Mouse (Mus musculus) MEL (cell line): Measurements from ENCODE around the gene Zfp365. TPM values are rescaled to one million over a fixed set of nuclear protein-coding genes. Genes with fewer than 3 reads are reported as not detected.

Experiments used
- DNase-seq: peaks from one replicate; pipeline ENCODE4 v3.0.0; 2011; ENCODE audit warnings: low read depth, low spot score
- H3K27ac ChIP-seq: 2 replicates; pipeline ENCODE4 v1.5.1; 2012; ENCODE audit warnings: low read depth, mild to moderate bottlenecking, control low read depth, low read length, moderate library complexity; ENCODE audit not compliant: control insufficient read depth
- H3K27me3 ChIP-seq, 2 experiments: fragments of 150-350 bp in 1 of 2; sonication (generic) in 1 of 2; 2 replicates each; pipeline ENCODE4 v1.6.1; 2012; ENCODE audit warnings: low read length in 2 of 2, mild to moderate bottlenecking in 2 of 2, improper control_type of control experiment in 1 of 2, moderate library complexity in 1 of 2; ENCODE audit not compliant: insufficient read depth in 2 of 2, control insufficient read depth in 1 of 2
- H3K36me3 ChIP-seq, 2 experiments: 2 replicates each; pipeline ENCODE4 v1.6.1; 2012 to 2014; ENCODE audit warnings: low read length in 2 of 2, improper control_type of control experiment in 1 of 2, inconsistent platforms in 1 of 2, mild to moderate bottlenecking in 1 of 2; ENCODE audit not compliant: insufficient read depth in 2 of 2, control insufficient read depth in 1 of 2
- H3K4me1 ChIP-seq, 2 experiments: fragments of 150-350 bp in 1 of 2; sonication (generic) in 1 of 2; 2 replicates each; pipeline ENCODE4 v1.6.1; 2012; ENCODE audit warnings: low read length in 2 of 2, improper control_type of control experiment in 1 of 2, mild to moderate bottlenecking in 1 of 2; ENCODE audit not compliant: insufficient read depth in 2 of 2, control insufficient read depth in 1 of 2
- H3K4me3 ChIP-seq, 2 experiments: fragments of 150-350 bp in 1 of 2; sonication (generic) in 1 of 2; 2 replicates each; pipeline ENCODE4 v1.5.1; 2012; ENCODE audit warnings: low read depth in 2 of 2, low read length in 2 of 2, mild to moderate bottlenecking in 2 of 2, moderate library complexity in 2 of 2, control low read depth in 1 of 2, improper control_type of control experiment in 1 of 2; ENCODE audit not compliant: control insufficient read depth in 1 of 2, insufficient read depth in 1 of 2
- H3K79me2 ChIP-seq: 2 replicates; pipeline ENCODE4 v1.6.1; 2012; ENCODE audit warnings: mild to moderate bottlenecking, low read length, moderate library complexity; ENCODE audit not compliant: control insufficient read depth, poor library complexity, insufficient read depth
- H3K9ac ChIP-seq: 2 replicates; pipeline ENCODE4 v1.6.1; 2012; ENCODE audit warnings: low read depth, mild to moderate bottlenecking, control low read depth, low read length, moderate library complexity; ENCODE audit not compliant: control insufficient read depth, poor library complexity, severe bottlenecking
- H3K9me3 ChIP-seq: fragments of 150-350 bp; sonication (generic); replicated peaks from 2 replicates; pipeline ENCODE4 v1.6.1; 2012; ENCODE audit warnings: mild to moderate bottlenecking, low read length, improper control_type of control experiment, moderate library complexity; ENCODE audit not compliant: insufficient read depth
- CHD1 ChIP-seq: IDR thresholded peaks from 2 replicates; pipeline ENCODE4 v1.6.1; 2012; ENCODE audit warnings: low read depth, mild to moderate bottlenecking, inconsistent platforms, low read length, improper control_type of control experiment
- CTCF ChIP-seq, 3 experiments: IDR thresholded peaks in 2 of 3; conservative IDR thresholded peaks in 1 of 3; 2 replicates each; pipeline ENCODE4 v1.5.1; 2011 to 2012; ENCODE audit warnings: low read length in 3 of 3, low read depth in 2 of 3, mild to moderate bottlenecking in 2 of 3, improper control_type of control experiment in 1 of 3, inconsistent platforms in 1 of 3, mixed read lengths in 1 of 3, moderate library complexity in 1 of 3; ENCODE audit not compliant: control insufficient read depth in 1 of 3, insufficient read depth in 1 of 3, poor library complexity in 1 of 3, severe bottlenecking in 1 of 3
- E2F4 ChIP-seq: IDR thresholded peaks from 2 replicates; pipeline ENCODE4 v1.6.1; 2011; ENCODE audit warnings: low read depth, low read length, improper control_type of control experiment, borderline replicate concordance
- GABPA ChIP-seq: IDR thresholded peaks from 2 replicates; pipeline ENCODE4 v1.6.1; 2012; ENCODE audit warnings: low read depth, mild to moderate bottlenecking, inconsistent platforms, low read length, improper control_type of control experiment, moderate library complexity
- HCFC1 ChIP-seq: IDR thresholded peaks from 2 replicates; pipeline ENCODE4 v1.6.1; 2012; ENCODE audit warnings: low read depth, mild to moderate bottlenecking, inconsistent platforms, low read length, improper control_type of control experiment, moderate library complexity
- JUND ChIP-seq: IDR thresholded peaks from 2 replicates; pipeline ENCODE4 v1.6.1; 2011; ENCODE audit warnings: low read depth, mild to moderate bottlenecking, improper control_type of control experiment, low read length
- KAT2A ChIP-seq: conservative IDR thresholded peaks from 2 replicates; pipeline ENCODE4 v1.6.1; 2012; ENCODE audit warnings: low read depth, low read length, improper control_type of control experiment, inconsistent platforms
- MAX ChIP-seq: IDR thresholded peaks from 2 replicates; pipeline ENCODE4 v1.6.1; 2011; ENCODE audit warnings: low read length, improper control_type of control experiment
- MXI1 ChIP-seq: IDR thresholded peaks from 2 replicates; pipeline ENCODE4 v1.6.1; 2011; ENCODE audit warnings: mild to moderate bottlenecking, low read depth, low read length, improper control_type of control experiment
- POLR2AphosphoS5 ChIP-seq: IDR thresholded peaks from 2 replicates; pipeline ENCODE4 v1.6.1; 2012; ENCODE audit warnings: low read depth, borderline replicate concordance, mild to moderate bottlenecking, inconsistent platforms, low read length, moderate library complexity, mixed read lengths
- RAD21 ChIP-seq: IDR thresholded peaks from 2 replicates; pipeline ENCODE4 v1.6.1; 2011; ENCODE audit warnings: mild to moderate bottlenecking, low read depth, low read length, improper control_type of control experiment
- SMC3 ChIP-seq: IDR thresholded peaks from 2 replicates; pipeline ENCODE4 v1.6.1; 2011; ENCODE audit warnings: low read depth, low read length, improper control_type of control experiment
- TBP ChIP-seq: IDR thresholded peaks from 2 replicates; pipeline ENCODE4 v1.8.0; 2011; ENCODE audit warnings: low read depth, low read length, improper control_type of control experiment
- ZC3H11A ChIP-seq: IDR thresholded peaks from 2 replicates; pipeline ENCODE4 v1.6.1; 2012; ENCODE audit warnings: low read depth, mild to moderate bottlenecking, inconsistent platforms, low read length, improper control_type of control experiment
- ZKSCAN1 ChIP-seq: IDR thresholded peaks from 2 replicates; pipeline ENCODE4 v1.6.1; 2012; ENCODE audit warnings: low read depth, mild to moderate bottlenecking, inconsistent platforms, low read length, improper control_type of control experiment, moderate library complexity
- polyA plus RNA-seq, 2 experiments: library from polyadenylated mRNA; stranded (reverse) in 1 of 2; unstranded in 1 of 2; fragments of >175 nt in 1 of 2; fragments of >200 nt in 1 of 2; gene quantifications; 2 replicates each; pipeline versions ENCODE4 v1.2.1 to v1.2.4; 2012; ENCODE audit warnings: low replicate concordance in 2 of 2, low read depth in 1 of 2; ENCODE audit not compliant: insufficient read length in 2 of 2, insufficient read depth in 1 of 2, missing spikeins in 1 of 2
- total RNA-seq: library from RNA; depleted of rRNA; stranded (reverse); fragments of 300-350 nt; gene quantifications from 2 replicates; pipeline ENCODE4 v1.2.3, GENCODE M21; 2012

Gene Zfp365
- total and polyA plus RNA-seq, 3 experiments: not detected

- H3K27ac ChIP-seq: no peak overlapping the region
- TF ChIP-seq CTCF (IDR thresholded peaks at IDR 0.05 in 2 of 3, conservative IDR thresholded peaks at IDR 0.05 in 1 of 3; ENCODE audit: control insufficient read depth in 1 of 3, insufficient read depth in 1 of 3, low read depth in 2 of 3, low read length in 3 of 3, poor library complexity in 1 of 3, severe bottlenecking in 1 of 3) (peak in 2 of 3 experiments; percentile 10 to 15; a peak in 2 of 6 replicates), MXI1 (no peak), GABPA (no peak)
- TF ChIP-seq, all 39 proteins: peak for 1
- Histone ChIP-seq H3K36me3 (no peaks in the 10 kb centered on the region), H3K4me3 (no peak overlapping the region), H3K9ac (no peak overlapping the region), H3K9me3 (no peaks in the 10 kb centered on the region), H3K79me2 (no peaks in the 10 kb centered on the region), H3K4me1 (no peaks in the 10 kb centered on the region), H3K27me3 (no peaks in the 10 kb centered on the region)
- DNase-seq: no peak
Measured at GRCm38 (mm10) chr10:67924030-67924429, 11.6 kb upstream of the Zfp365 start.

- DNase-seq: no peak
- H3K9me3 ChIP-seq: no peaks in the 10 kb centered on the region
- H3K4me1 ChIP-seq: no peaks in the 10 kb centered on the region
- TF ChIP-seq KAT2A (no peak), RAD21 (no peak), MXI1 (no peak), HCFC1 (no peak), JUND (no peak), GABPA (no peak), ZKSCAN1 (no peak), MAX (no peak), CHD1 (no peak)
- H3K27ac ChIP-seq: no peak overlapping the region
- H3K27me3 ChIP-seq: no peaks in the 10 kb centered on the region
- no peaks in the 10 kb centered on the region for H3K36me3 ChIP-seq
- H3K79me2 ChIP-seq: no peaks in the 10 kb centered on the region
- no peak overlapping the region for H3K9ac ChIP-seq
- no peak overlapping the region for H3K4me3 ChIP-seq
Measured at GRCm38 (mm10) chr10:67921777-67922176, 9.3 kb upstream of the Zfp365 start.

- Histone ChIP-seq H3K36me3 (no peaks in the 10 kb centered on the region), H3K79me2 (no peaks in the 10 kb centered on the region), H3K4me3 (no peak overlapping the region), H3K9me3 (no peaks in the 10 kb centered on the region), H3K27ac (no peak overlapping the region), H3K9ac (no peak overlapping the region), H3K27me3 (no peaks in the 10 kb centered on the region), H3K4me1 (no peaks in the 10 kb centered on the region)
- DNase-seq: no peak
- TF ChIP-seq E2F4 (no peak), JUND (no peak), SMC3 (no peak), ZC3H11A (no peak), POLR2AphosphoS5 (no peak), TBP (no peak)
Measured at GRCm38 (mm10) chr10:67919706-67920105, 7.2 kb upstream of the Zfp365 start.
